Mouse (Mus musculus): ENCODE measurements around the gene Rab7b.

The Rab7b gene

GRCm38 (mm10) chr1:131688475-131688874 lies at the start of gene Rab7b:
Rab7b (plus strand) TSS chr1:131688695.
- peak; percentile 33 to 70 for DNase-seq (ENCODE audit: low spot score in 2 of 2)

GRCm38 (mm10) chr1:131640062-131640461 lies 48.4 kb upstream of the Rab7b start:
- no peak for DNase-seq (ENCODE audit: low spot score in 2 of 2)

- DNase-seq (ENCODE audit: low spot score in 2 of 2), result no peak
Measured at GRCm38 (mm10) chr1:131641565-131641964, 46.9 kb upstream of the Rab7b start.

GRCm38 (mm10) chr1:131642251-131642650 lies 46.2 kb upstream of the Rab7b start:
- DNase-seq (ENCODE audit: low spot score in 2 of 2), result no peak

GRCm38 (mm10) chr1:131652670-131653443 lies 35.6 kb upstream of the Rab7b start:
- DNase-seq (ENCODE audit: low spot score in 2 of 2), result no peak

- no peak for DNase-seq (ENCODE audit: low spot score in 2 of 2)
Measured at GRCm38 (mm10) chr1:131655601-131656000, 32.9 kb upstream of the Rab7b start.

GRCm38 (mm10) chr1:131657945-131658354 lies 30.5 kb upstream of the Rab7b start:
- peak; percentile 66 to 85 for DNase-seq (ENCODE audit: low spot score in 2 of 2)

GRCm38 (mm10) chr1:131659512-131660085 lies 28.9 kb upstream of the Rab7b start:
- no peak for DNase-seq (ENCODE audit: low spot score in 2 of 2)

- no peak for DNase-seq (ENCODE audit: low spot score in 2 of 2)
Measured at GRCm38 (mm10) chr1:131660266-131660665, 28.2 kb upstream of the Rab7b start.

GRCm38 (mm10) chr1:131660716-131661472 lies 27.6 kb upstream of the Rab7b start:
- no peak for DNase-seq (ENCODE audit: low spot score in 2 of 2)

- DNase-seq (ENCODE audit: low spot score in 2 of 2), result peak; percentile 29 to 38
Measured at GRCm38 (mm10) chr1:131661749-131662148, 26.7 kb upstream of the Rab7b start.

- no peak for DNase-seq (ENCODE audit: low spot score in 2 of 2)
Measured at GRCm38 (mm10) chr1:131663286-131663995, 25.1 kb upstream of the Rab7b start.

- DNase-seq (ENCODE audit: low spot score in 2 of 2), result no peak
Measured at GRCm38 (mm10) chr1:131664136-131664535, 24.4 kb upstream of the Rab7b start.

- no peak for DNase-seq (ENCODE audit: low spot score in 2 of 2)
Measured at GRCm38 (mm10) chr1:131665886-131666285, 22.6 kb upstream of the Rab7b start.

GRCm38 (mm10) chr1:131671113-131671512 lies 17.4 kb upstream of the Rab7b start:
- no peak for DNase-seq (ENCODE audit: low spot score in 2 of 2)

- DNase-seq (ENCODE audit: low spot score in 2 of 2), result no peak
Measured at GRCm38 (mm10) chr1:131672361-131672760, 16.1 kb upstream of the Rab7b start.

- DNase-seq (ENCODE audit: low spot score in 2 of 2), result no peak
Measured at GRCm38 (mm10) chr1:131679644-131680043, 8.9 kb upstream of the Rab7b start.

- no peak for DNase-seq (ENCODE audit: low spot score in 2 of 2)
Measured at GRCm38 (mm10) chr1:131687739-131688138, 756 bp upstream of the Rab7b start.

- DNase-seq (ENCODE audit: low spot score in 2 of 2), result no peak
Measured at GRCm38 (mm10) chr1:131689016-131689415, 521 bp downstream of the Rab7b start.

GRCm38 (mm10) chr1:131689899-131690298 lies 1.4 kb downstream of the Rab7b start:
- no peak for DNase-seq (ENCODE audit: low spot score in 2 of 2)

GRCm38 (mm10) chr1:131690435-131690834 lies 1.9 kb downstream of the Rab7b start:
- DNase-seq (ENCODE audit: low spot score in 2 of 2), result peak; percentile 26 to 81

GRCm38 (mm10) chr1:131691356-131691755 lies 2.9 kb downstream of the Rab7b start:
- no peak for DNase-seq (ENCODE audit: low spot score in 2 of 2)
